Mouse (Mus musculus): ENCODE measurements around the gene Uts2r. TPM values are rescaled to one million over a fixed set of nuclear protein-coding genes. Genes with fewer than 3 reads are reported as not detected.

Gene Uts2r
- polyA plus RNA-seq, 1 experiment from 2014 or later: not detected

DNA sequence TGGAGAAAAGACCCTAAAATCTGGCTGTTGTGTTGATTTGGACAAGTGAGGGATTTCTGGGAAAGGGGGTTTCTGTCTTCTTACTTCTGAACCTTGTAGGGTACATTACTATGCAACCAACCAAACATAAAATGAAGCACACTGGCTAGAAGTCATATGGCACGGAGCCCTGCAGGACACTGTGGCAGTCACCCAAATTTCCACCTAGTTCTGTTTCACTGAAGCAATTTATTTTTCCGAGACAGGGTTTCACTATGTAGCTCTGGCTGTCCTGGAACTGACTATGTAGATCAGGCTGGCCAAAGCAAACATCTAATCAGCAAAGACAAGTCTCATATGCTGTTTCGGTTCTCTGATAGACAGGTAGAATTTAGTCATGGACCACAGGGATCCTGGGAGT is 29.6 kb downstream of the Uts2r start:
- Histone ChIP-seq H3K27me3 (ENCODE audit: control insufficient read depth, insufficient read depth, low read length) (no peaks in the 10 kb centered on the region), H3K9ac (ENCODE audit: low read depth, low read length) (no peak overlapping the region), H3K36me3 (ENCODE audit: control insufficient read depth, insufficient read depth, low read length) (no peaks in the 10 kb centered on the region), H3K9me3 (ENCODE audit: control insufficient read depth, low read length) (no peaks in the 10 kb centered on the region), H3K4me3 (ENCODE audit: low read length) (no peak overlapping the region), H3K27ac (ENCODE audit: low read depth, low read length) (no peak overlapping the region), H3K4me1 (ENCODE audit: control insufficient read depth, insufficient read depth, low read length) (no peaks in the 10 kb centered on the region), H3K4me2 (replicated peaks; ENCODE audit: low read depth, low read length) (no peak overlapping the region)
- ATAC-seq (ENCODE audit: low FRiP score, low TSS enrichment): no peak
- 91% methylated on average over 3 of the region's 3 CpGs for WGBS

- H3K36me3 ChIP-seq (ENCODE audit: control insufficient read depth, insufficient read depth, low read length): no peaks in the 10 kb centered on the region; the same call in 1 of the 2 replicates
- no peak for ATAC-seq (ENCODE audit: low FRiP score, low TSS enrichment)
- no peak overlapping the region for H3K4me3 ChIP-seq (ENCODE audit: low read length)
- H3K27ac ChIP-seq (ENCODE audit: low read depth, low read length): no peak overlapping the region
- H3K9me3 ChIP-seq (ENCODE audit: control insufficient read depth, low read length): no peaks in the 10 kb centered on the region
- no peak overlapping the region for H3K9ac ChIP-seq (ENCODE audit: low read depth, low read length)
- no peaks in the 10 kb centered on the region for H3K4me1 ChIP-seq (ENCODE audit: control insufficient read depth, insufficient read depth, low read length)
- no peaks in the 10 kb centered on the region for H3K27me3 ChIP-seq (ENCODE audit: control insufficient read depth, insufficient read depth, low read length)
- WGBS: 64% methylated on average over 2 of the region's 2 CpGs
- no peak overlapping the region for H3K4me2 ChIP-seq (replicated peaks; ENCODE audit: low read depth, low read length)
These were observed 32.7 kb downstream of the Uts2r start for GRCm38 (mm10) chr11:121192742-121193141.

- ATAC-seq (ENCODE audit: low FRiP score, low TSS enrichment): 0 out of 2 replicates have a peak, but pooled peaks have one; percentile 46
- Histone ChIP-seq H3K27ac (ENCODE audit: low read depth, low read length) (no peak overlapping the region), H3K4me2 (replicated peaks; ENCODE audit: low read depth, low read length) (no peak overlapping the region), H3K9me3 (ENCODE audit: control insufficient read depth, low read length) (no peaks in the 10 kb centered on the region), H3K36me3 (ENCODE audit: control insufficient read depth, insufficient read depth, low read length) (no peaks in the 10 kb centered on the region; the same call in 1 of the 2 replicates), H3K27me3 (ENCODE audit: control insufficient read depth, insufficient read depth, low read length) (no peaks in the 10 kb centered on the region), H3K4me1 (ENCODE audit: control insufficient read depth, insufficient read depth, low read length) (no peaks in the 10 kb centered on the region), H3K4me3 (ENCODE audit: low read length) (no peak overlapping the region), H3K9ac (ENCODE audit: low read depth, low read length) (no peak overlapping the region)
- WGBS: 47% methylated on average over 3 of the region's 3 CpGs
These were observed 33.3 kb downstream of the Uts2r start for GRCm38 (mm10) chr11:121193415-121193814.

DNA sequence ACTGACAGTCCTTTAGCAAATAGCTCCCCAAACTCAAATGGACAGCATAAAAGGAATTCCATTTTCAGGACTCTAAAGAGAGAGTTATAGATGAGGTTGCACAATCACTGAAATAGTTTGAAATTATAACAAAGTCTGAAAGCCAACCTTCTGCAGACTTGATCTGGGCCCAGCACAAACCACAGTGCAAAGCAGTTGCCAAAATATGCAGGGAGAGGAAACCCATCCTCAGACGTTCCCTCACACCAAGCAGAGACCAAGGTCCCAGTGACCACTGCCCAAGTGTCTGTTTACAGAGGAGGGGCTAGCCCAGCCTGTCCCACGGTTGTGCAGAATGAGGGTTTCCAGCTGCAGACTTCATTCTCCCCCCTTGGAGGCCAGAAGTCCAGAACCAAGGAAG is 38.6 kb downstream of the Uts2r start:
- Histone ChIP-seq H3K27me3 (ENCODE audit: control insufficient read depth, insufficient read depth, low read length) (no peaks in the 10 kb centered on the region), H3K4me3 (ENCODE audit: low read length) (no peak overlapping the region), H3K9ac (ENCODE audit: low read depth, low read length) (no peak overlapping the region), H3K27ac (ENCODE audit: low read depth, low read length) (no peak overlapping the region), H3K4me1 (ENCODE audit: control insufficient read depth, insufficient read depth, low read length) (no peaks in the 10 kb centered on the region), H3K4me2 (replicated peaks; ENCODE audit: low read depth, low read length) (no peak overlapping the region), H3K36me3 (ENCODE audit: control insufficient read depth, insufficient read depth, low read length) (no peaks in the 10 kb centered on the region; the same call in 1 of the 2 replicates), H3K9me3 (ENCODE audit: control insufficient read depth, low read length) (no peaks in the 10 kb centered on the region)
- no peak for ATAC-seq (ENCODE audit: low FRiP score, low TSS enrichment)
- WGBS: 21% methylated on average over 2 of the region's 2 CpGs

DNA sequence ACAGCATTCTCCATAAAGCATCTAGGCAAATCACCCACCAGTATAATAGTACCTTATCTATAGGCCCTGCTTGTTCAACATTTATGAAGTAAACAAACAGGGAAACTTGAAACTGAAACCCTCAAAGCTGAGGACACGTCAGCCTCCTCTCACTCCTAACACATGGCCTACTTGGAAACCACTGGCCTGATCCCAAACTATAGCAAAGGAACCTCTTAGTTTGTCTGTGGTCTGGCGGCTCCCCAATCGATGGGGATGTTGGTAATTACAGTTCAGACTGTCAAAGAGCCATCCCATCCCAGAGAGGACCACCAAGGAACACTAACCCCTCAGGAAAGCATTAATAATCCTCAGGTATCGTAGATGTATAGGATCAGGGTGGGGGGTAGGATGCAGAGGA is 39.8 kb downstream of the Uts2r start:
- Histone ChIP-seq H3K4me2 (replicated peaks; ENCODE audit: low read depth, low read length) (no peak overlapping the region), H3K9me3 (ENCODE audit: control insufficient read depth, low read length) (no peaks in the 10 kb centered on the region), H3K4me3 (ENCODE audit: low read length) (no peak overlapping the region), H3K27me3 (ENCODE audit: control insufficient read depth, insufficient read depth, low read length) (no peaks in the 10 kb centered on the region), H3K4me1 (ENCODE audit: control insufficient read depth, insufficient read depth, low read length) (no peaks in the 10 kb centered on the region), H3K27ac (ENCODE audit: low read depth, low read length) (no peak overlapping the region), H3K36me3 (ENCODE audit: control insufficient read depth, insufficient read depth, low read length) (no peaks in the 10 kb centered on the region; the same call in 1 of the 2 replicates), H3K9ac (ENCODE audit: low read depth, low read length) (no peak overlapping the region)
- WGBS: 74% methylated on average over 4 of the region's 4 CpGs
- ATAC-seq (ENCODE audit: low FRiP score, low TSS enrichment): no peak

GRCm38 (mm10) chr11:121200781-121201180 is 40.7 kb downstream of the Uts2r start:
- 93% methylated on average over 6 of the region's 6 CpGs for WGBS
- no peaks in the 10 kb centered on the region for H3K27me3 ChIP-seq (ENCODE audit: control insufficient read depth, insufficient read depth, low read length)
- H3K4me1 ChIP-seq (ENCODE audit: control insufficient read depth, insufficient read depth, low read length): no peaks in the 10 kb centered on the region
- no peak overlapping the region for H3K9ac ChIP-seq (ENCODE audit: low read depth, low read length)
- H3K36me3 ChIP-seq (ENCODE audit: control insufficient read depth, insufficient read depth, low read length): no peaks in the 10 kb centered on the region; the same call in 1 of the 2 replicates
- H3K4me3 ChIP-seq (ENCODE audit: low read length): no peak overlapping the region
- no peak for ATAC-seq (ENCODE audit: low FRiP score, low TSS enrichment)
- no peaks in the 10 kb centered on the region for H3K9me3 ChIP-seq (ENCODE audit: control insufficient read depth, low read length)
- no peak overlapping the region for H3K27ac ChIP-seq (ENCODE audit: low read depth, low read length)
- H3K4me2 ChIP-seq (replicated peaks; ENCODE audit: low read depth, low read length): no peak overlapping the region

DNA sequence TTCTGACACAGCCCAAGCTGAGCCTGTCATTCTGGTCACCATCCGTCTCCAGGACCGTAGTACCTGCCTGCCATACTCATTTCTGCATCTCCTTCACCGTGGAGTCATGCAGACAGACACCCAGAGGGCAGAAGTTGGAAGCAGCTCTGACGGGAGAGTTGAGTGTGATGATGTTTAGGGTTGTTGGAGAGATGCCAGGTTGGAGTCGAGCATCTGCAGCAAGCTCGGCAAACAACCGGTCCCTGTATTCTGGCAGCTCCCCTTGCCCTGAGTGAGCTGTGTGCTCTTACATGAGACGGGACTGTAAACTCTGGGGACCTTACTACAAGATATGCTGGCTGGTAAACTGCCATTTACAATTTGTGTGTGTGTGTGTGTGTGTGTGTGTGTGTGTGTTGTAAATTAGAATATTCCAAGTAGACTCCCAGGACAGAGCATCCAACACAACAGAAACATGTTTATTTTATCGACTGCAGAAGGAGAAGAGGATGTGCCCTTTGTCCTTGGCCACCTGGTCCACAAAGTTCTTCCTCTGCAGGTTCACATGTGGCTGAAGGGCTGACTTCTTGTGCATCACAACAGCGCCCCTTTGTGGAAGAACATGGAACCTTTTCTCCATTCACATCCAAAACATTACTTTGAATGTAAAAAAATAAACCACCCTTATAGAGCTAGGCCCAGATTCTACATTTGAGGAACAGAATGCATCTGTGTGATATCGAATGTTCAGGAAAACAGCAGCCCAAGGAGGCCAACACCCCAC is 41.5 kb downstream of the Uts2r start:
- H3K4me2 ChIP-seq (replicated peaks; ENCODE audit: low read depth, low read length): no peak overlapping the region
- H3K9ac ChIP-seq (ENCODE audit: low read depth, low read length): no peak overlapping the region
- no peaks in the 10 kb centered on the region for H3K27me3 ChIP-seq (ENCODE audit: control insufficient read depth, insufficient read depth, low read length)
- H3K36me3 ChIP-seq (ENCODE audit: control insufficient read depth, insufficient read depth, low read length): no peaks in the 10 kb centered on the region
- H3K4me1 ChIP-seq (ENCODE audit: control insufficient read depth, insufficient read depth, low read length): no peaks in the 10 kb centered on the region
- no peak overlapping the region for H3K4me3 ChIP-seq (ENCODE audit: low read length)
- H3K9me3 ChIP-seq (ENCODE audit: control insufficient read depth, low read length): no peaks in the 10 kb centered on the region
- 53% methylated on average over 11 of the region's 11 CpGs for WGBS
- H3K27ac ChIP-seq (ENCODE audit: low read depth, low read length): no peak overlapping the region
- no peak for ATAC-seq (ENCODE audit: low FRiP score, low TSS enrichment)

DNA sequence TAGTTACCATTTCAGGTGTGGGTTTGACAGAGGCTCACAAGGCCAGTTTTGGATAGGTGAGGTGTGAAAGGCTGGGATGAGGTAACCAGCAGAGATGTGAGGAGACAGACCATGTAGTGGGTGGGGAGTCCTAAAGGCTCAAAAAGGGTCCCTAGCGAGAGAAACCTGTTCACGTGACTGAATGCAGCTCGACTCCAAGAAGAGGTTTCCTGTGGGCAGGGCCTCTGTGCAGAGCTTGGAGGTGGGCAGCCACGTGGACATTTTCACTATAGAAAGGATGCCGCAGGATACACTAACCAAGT is 43.7 kb downstream of the Uts2r start:
- peak overlapping the region; percentile 78 for H3K4me2 ChIP-seq (replicated peaks; ENCODE audit: low read depth, low read length)
- ATAC-seq (ENCODE audit: low FRiP score, low TSS enrichment): no peak
- H3K9me3 ChIP-seq (ENCODE audit: control insufficient read depth, low read length): no peaks in the 10 kb centered on the region
- 0% methylated on average over 5 of the region's 5 CpGs for WGBS
- no peaks in the 10 kb centered on the region for H3K27me3 ChIP-seq (ENCODE audit: control insufficient read depth, insufficient read depth, low read length)
- peaks cover 11% of the 10 kb centered on the region; the same call in 1 of the 2 replicates for H3K36me3 ChIP-seq (ENCODE audit: control insufficient read depth, insufficient read depth, low read length)
- 0 out of 2 replicates have a peak overlapping the region, but pooled peaks have one; percentile 17 for H3K27ac ChIP-seq (ENCODE audit: low read depth, low read length)
- H3K9ac ChIP-seq (ENCODE audit: low read depth, low read length): 0 out of 2 replicates have a peak overlapping the region, but pooled peaks have one; percentile 24
- no peaks in the 10 kb centered on the region for H3K4me1 ChIP-seq (ENCODE audit: control insufficient read depth, insufficient read depth, low read length)
- peak overlapping the region; percentile 75 for H3K4me3 ChIP-seq (ENCODE audit: low read length)

DNA sequence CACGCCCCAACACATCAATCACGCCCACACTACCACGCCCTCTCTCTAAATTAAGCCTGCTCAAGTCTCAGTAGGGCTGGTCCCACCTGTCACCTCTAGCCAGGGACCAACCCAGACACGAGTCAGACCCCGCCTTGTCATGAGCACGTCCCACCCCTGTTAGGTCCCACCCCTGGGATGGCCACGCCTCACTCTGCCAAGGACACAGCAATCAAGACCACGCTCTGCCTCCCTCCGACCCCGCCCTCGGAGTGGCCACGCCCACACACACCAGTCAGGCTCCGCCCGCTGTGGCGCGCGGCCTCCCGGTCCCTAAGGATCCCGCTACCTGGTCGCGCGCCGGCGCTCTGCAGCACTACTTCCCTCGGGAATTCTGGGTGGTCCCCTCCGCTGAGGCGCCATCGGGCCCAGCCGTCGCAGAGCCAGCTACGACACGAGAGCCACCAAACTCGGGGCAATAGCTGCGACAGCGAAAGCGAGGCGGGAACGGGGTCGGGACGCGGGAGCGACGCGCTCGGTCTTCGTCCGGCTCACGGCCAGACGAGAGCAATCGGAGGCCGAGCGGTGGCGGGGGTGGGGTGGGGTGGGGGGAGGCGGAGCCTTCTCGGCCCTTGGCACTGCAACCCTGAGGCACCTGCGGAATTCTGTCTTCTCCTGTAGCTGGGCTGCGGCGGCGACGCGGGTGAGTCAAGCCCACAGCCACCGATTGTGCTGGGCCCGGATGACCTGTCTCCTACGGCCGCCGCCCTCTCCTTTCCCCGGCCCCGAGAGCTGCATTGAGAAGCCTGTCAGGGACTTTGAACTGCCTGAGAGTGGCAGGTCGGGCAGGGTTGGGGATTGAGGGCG is 44.3 kb downstream of the Uts2r start, which contains the start of the genes Hexdc and Ogfod3:
TSS of gene Hexdc (plus strand) at position 273 of the 846 bp plus-strand sequence.
TSS of gene Ogfod3 (minus strand) at position 551 of the 846 bp plus-strand sequence.
- Histone ChIP-seq H3K4me3 (ENCODE audit: low read length) (peak within 1 kb of the TSS; percentile 75), H3K9me3 (ENCODE audit: control insufficient read depth, low read length) (no peaks in the 10 kb centered on the region), H3K27me3 (ENCODE audit: control insufficient read depth, insufficient read depth, low read length) (no peaks in the 10 kb centered on the region), H3K9ac (ENCODE audit: low read depth, low read length) (peak within 1 kb of the TSS; percentile 72), H3K4me1 (ENCODE audit: control insufficient read depth, insufficient read depth, low read length) (no peaks in the 10 kb centered on the region), H3K27ac (ENCODE audit: low read depth, low read length) (peak within 1 kb of the TSS; percentile 73), H3K36me3 (ENCODE audit: control insufficient read depth, insufficient read depth, low read length) (peaks cover 12% of the 10 kb centered on the region; the same call in 1 of the 2 replicates), H3K4me2 (replicated peaks; ENCODE audit: low read depth, low read length) (peak within 1 kb of the TSS; percentile 78)
- WGBS: under 1% methylated on average over 68 of the region's 70 CpGs
- peak; percentile 99 for ATAC-seq (ENCODE audit: low FRiP score, low TSS enrichment)

Measured in kidney, embryonic 14.5 days (tissue).